Mouse (Mus musculus) heart, embryonic 15.5 days (tissue): ENCODE results near the gene Hps1. TPM values are rescaled to one million over a fixed set of nuclear protein-coding genes. Genes with fewer than 3 reads are reported as not detected.

Source experiments
- ATAC-seq: fragments of 200-750 bp; cut with Nextera tagmentation; replicated peaks from 2 replicates; pipeline ENCODE4 v1.8.0; 2017; ENCODE audit warnings: low read depth, moderate TSS enrichment; ENCODE audit not compliant: insufficient number of reproducible peaks, insufficient read depth, low FRiP score
- H3K27ac ChIP-seq: fragments of 300-500 bp; sonication (generic); 2 replicates; pipeline ENCODE4 v1.5.1; 2015; ENCODE audit warnings: mild to moderate bottlenecking, inconsistent platforms
- H3K27me3 ChIP-seq: fragments of 300-500 bp; sonication (generic); 2 replicates; pipeline ENCODE4 v1.6.1; 2015; ENCODE audit warnings: inconsistent platforms
- H3K36me3 ChIP-seq: fragments of 300-500 bp; sonication (generic); 2 replicates; pipeline ENCODE4 v1.6.1; 2015; ENCODE audit warnings: mild to moderate bottlenecking, inconsistent platforms
- H3K4me1 ChIP-seq: fragments of 300-500 bp; sonication (generic); replicated peaks from 2 replicates; pipeline ENCODE4 v1.6.1; 2015; ENCODE audit warnings: inconsistent platforms
- H3K4me2 ChIP-seq: fragments of 300-500 bp; sonication (generic); 2 replicates; pipeline ENCODE4 v1.6.1; 2015; ENCODE audit warnings: inconsistent platforms, mild to moderate bottlenecking, moderate library complexity
- H3K4me3 ChIP-seq: fragments of 300-500 bp; sonication (generic); 2 replicates; pipeline ENCODE4 v1.5.1; 2015; ENCODE audit warnings: mild to moderate bottlenecking, inconsistent platforms
- H3K9ac ChIP-seq: fragments of 300-500 bp; sonication (generic); 2 replicates; pipeline ENCODE4 v1.6.1; 2015; ENCODE audit warnings: mild to moderate bottlenecking, inconsistent platforms
- H3K9me3 ChIP-seq: fragments of 300-500 bp; sonication (generic); replicated peaks from 2 replicates; pipeline ENCODE4 v1.6.1; 2016; ENCODE audit warnings: inconsistent platforms
- WGBS: fragments of 180-500 bp; shearing (Covaris S2); methylation state at CpG from one replicate; pipeline ENCODE4 v1.1.7; 2015; ENCODE audit warnings: mixed read lengths; 5-methylcytosine and 5-hydroxymethylcytosine counted together
- polyA plus RNA-seq: library from polyadenylated mRNA; unstranded; fragments of >200 nt; fragmentation: Nextera tagmentation; extraction: Ambion mirVana; gene quantifications from 2 replicates; pipeline ENCODE4 v1.2.1, GENCODE M21; 2015

The Hps1 gene
- 4.3 and 7.4 TPM in 2 replicates for polyA plus RNA-seq

- peak within 1 kb of the TSS; percentile 90 for H3K4me2 ChIP-seq
- no peaks in the 10 kb centered on the region for H3K36me3 ChIP-seq
- H3K9ac ChIP-seq, result peak within 1 kb of the TSS; percentile 69
- peak within 1 kb of the TSS; percentile 81 for H3K27ac ChIP-seq
- WGBS, result under 1% methylated on average over 43 of the region's 43 CpGs
- no peaks in the 10 kb centered on the region for H3K9me3 ChIP-seq
- H3K27me3 ChIP-seq, result no peaks in the 10 kb centered on the region
- ATAC-seq, result peak; percentile 95
- H3K4me3 ChIP-seq, result peak within 1 kb of the TSS; percentile 65
- peaks cover 7% of the 10 kb centered on the region for H3K4me1 ChIP-seq
These were observed at the start of gene Hps1 for GRCm38 (mm10) chr19:42779531-42780155. TSS of gene Hps1 (minus strand) at chr19:42779978.

GRCm38 (mm10) chr19:42829196-42829595 is 49.4 kb upstream of the Hps1 start:
- WGBS, result 29% methylated on average over 4 of the region's 4 CpGs
- ATAC-seq, result no peak
- Histone ChIP-seq H3K9me3 (no peaks in the 10 kb centered on the region), H3K4me2 (no peak overlapping the region), H3K9ac (no peak overlapping the region), H3K27me3 (no peaks in the 10 kb centered on the region), H3K4me3 (no peak overlapping the region), H3K27ac (no peak overlapping the region), H3K36me3 (no peaks in the 10 kb centered on the region), H3K4me1 (no peaks in the 10 kb centered on the region)

- Histone ChIP-seq H3K4me2 (no peak overlapping the region), H3K9me3 (no peaks in the 10 kb centered on the region), H3K4me1 (no peaks in the 10 kb centered on the region), H3K4me3 (no peak overlapping the region), H3K27me3 (no peaks in the 10 kb centered on the region), H3K27ac (no peak overlapping the region), H3K36me3 (no peaks in the 10 kb centered on the region), H3K9ac (no peak overlapping the region)
- no peak for ATAC-seq
- WGBS, result 84% methylated on average over 3 of the region's 3 CpGs
These were observed 48.1 kb upstream of the Hps1 start for GRCm38 (mm10) chr19:42827843-42828242.

- H3K27me3 ChIP-seq, result no peaks in the 10 kb centered on the region
- WGBS, result 78% methylated on average over 5 of the region's 5 CpGs
- no peak overlapping the region for H3K27ac ChIP-seq
- no peaks in the 10 kb centered on the region for H3K4me1 ChIP-seq
- no peak overlapping the region for H3K9ac ChIP-seq
- ATAC-seq, result no peak
- no peak overlapping the region for H3K4me2 ChIP-seq
- H3K9me3 ChIP-seq, result no peaks in the 10 kb centered on the region
- no peaks in the 10 kb centered on the region for H3K36me3 ChIP-seq
- H3K4me3 ChIP-seq, result no peak overlapping the region
These were observed 40.3 kb upstream of the Hps1 start for GRCm38 (mm10) chr19:42820109-42820508.

GRCm38 (mm10) chr19:42817761-42818160 is 38.0 kb upstream of the Hps1 start:
- Histone ChIP-seq H3K36me3 (no peaks in the 10 kb centered on the region), H3K4me2 (no peak overlapping the region), H3K27ac (no peak overlapping the region), H3K4me1 (no peaks in the 10 kb centered on the region), H3K9me3 (no peaks in the 10 kb centered on the region), H3K9ac (no peak overlapping the region), H3K27me3 (no peaks in the 10 kb centered on the region), H3K4me3 (no peak overlapping the region)
- WGBS, result 80% methylated on average over 2 of the region's 2 CpGs
- no peak for ATAC-seq

- Histone ChIP-seq H3K27me3 (no peaks in the 10 kb centered on the region), H3K9ac (no peak overlapping the region), H3K4me1 (no peaks in the 10 kb centered on the region; the same call in 1 of the 2 replicates), H3K9me3 (no peaks in the 10 kb centered on the region), H3K36me3 (no peaks in the 10 kb centered on the region), H3K4me2 (no peak overlapping the region), H3K27ac (no peak overlapping the region), H3K4me3 (no peak overlapping the region)
- 85% methylated on average over 2 of the region's 2 CpGs for WGBS
- ATAC-seq, result no peak
These were observed 36.5 kb upstream of the Hps1 start for GRCm38 (mm10) chr19:42816261-42816660.

GRCm38 (mm10) chr19:42810140-42810539 is 30.4 kb upstream of the Hps1 start:
- no peaks in the 10 kb centered on the region for H3K27me3 ChIP-seq
- H3K4me3 ChIP-seq, result no peak overlapping the region
- H3K36me3 ChIP-seq, result no peaks in the 10 kb centered on the region
- H3K4me1 ChIP-seq, result no peaks in the 10 kb centered on the region; the same call in 1 of the 2 replicates
- 60% methylated on average over 5 of the region's 5 CpGs for WGBS
- no peak overlapping the region for H3K9ac ChIP-seq
- H3K4me2 ChIP-seq, result no peak overlapping the region
- no peak overlapping the region for H3K27ac ChIP-seq
- ATAC-seq, result no peak
- H3K9me3 ChIP-seq, result no peaks in the 10 kb centered on the region

GRCm38 (mm10) chr19:42809491-42809890 is 29.7 kb upstream of the Hps1 start:
- Histone ChIP-seq H3K4me3 (no peak overlapping the region), H3K9me3 (no peaks in the 10 kb centered on the region), H3K4me1 (no peaks in the 10 kb centered on the region; the same call in 1 of the 2 replicates), H3K4me2 (no peak overlapping the region), H3K27ac (no peak overlapping the region), H3K9ac (no peak overlapping the region), H3K27me3 (no peaks in the 10 kb centered on the region), H3K36me3 (no peaks in the 10 kb centered on the region)
- 71% methylated on average over 10 of the region's 10 CpGs for WGBS
- no peak for ATAC-seq

- WGBS, result 64% methylated on average over 2 of the region's 2 CpGs
- Histone ChIP-seq H3K4me3 (no peak overlapping the region), H3K9me3 (no peaks in the 10 kb centered on the region), H3K4me1 (peaks cover 8% of the 10 kb centered on the region), H3K36me3 (no peaks in the 10 kb centered on the region), H3K4me2 (no peak overlapping the region), H3K27ac (no peak overlapping the region), H3K27me3 (peaks cover 16% of the 10 kb centered on the region), H3K9ac (no peak overlapping the region)
- ATAC-seq, result no peak
These were observed 18.1 kb upstream of the Hps1 start for GRCm38 (mm10) chr19:42797866-42798265.

GRCm38 (mm10) chr19:42795801-42796200 is 16.0 kb upstream of the Hps1 start:
- H3K4me1 ChIP-seq, result peaks cover 8% of the 10 kb centered on the region
- no peak for ATAC-seq
- no peaks in the 10 kb centered on the region for H3K36me3 ChIP-seq
- H3K9me3 ChIP-seq, result no peaks in the 10 kb centered on the region
- no peak overlapping the region for H3K9ac ChIP-seq
- H3K4me3 ChIP-seq, result peak overlapping the region; percentile 48; the same call in 1 of the 2 replicates
- H3K4me2 ChIP-seq, result peak overlapping the region; percentile 79
- no peak overlapping the region for H3K27ac ChIP-seq
- peaks cover 21% of the 10 kb centered on the region for H3K27me3 ChIP-seq
- 35% methylated on average over 9 of the region's 9 CpGs for WGBS

GRCm38 (mm10) chr19:42794914-42795613 is 15.3 kb upstream of the Hps1 start:
- Histone ChIP-seq H3K4me3 (peak overlapping the region; percentile 48), H3K9ac (peak overlapping the region; percentile 37; the same call in 1 of the 2 replicates)
- peak; percentile 67 for ATAC-seq

More at GRCm38 (mm10) chr19:42794914-42795613, 15.3 kb upstream of the Hps1 start:
- Histone ChIP-seq H3K4me1 (peaks cover 8% of the 10 kb centered on the region), H3K36me3 (no peaks in the 10 kb centered on the region), H3K4me2 (peak overlapping the region; percentile 79), H3K9me3 (no peaks in the 10 kb centered on the region), H3K27ac (no peak overlapping the region), H3K27me3 (peaks cover 21% of the 10 kb centered on the region)
- WGBS, result 1% methylated on average over 28 of the region's 31 CpGs
